Mouse (Mus musculus) retina, postnatal 7 days (tissue): Measurements from ENCODE around the gene Fnbp1.

ENCODE experiments used
- DNase-seq: peaks from one replicate; pipeline ENCODE4 v3.0.0-alpha.2; 2012; ENCODE audit warnings: low read depth, low spot score

The Fnbp1 gene

DNA sequence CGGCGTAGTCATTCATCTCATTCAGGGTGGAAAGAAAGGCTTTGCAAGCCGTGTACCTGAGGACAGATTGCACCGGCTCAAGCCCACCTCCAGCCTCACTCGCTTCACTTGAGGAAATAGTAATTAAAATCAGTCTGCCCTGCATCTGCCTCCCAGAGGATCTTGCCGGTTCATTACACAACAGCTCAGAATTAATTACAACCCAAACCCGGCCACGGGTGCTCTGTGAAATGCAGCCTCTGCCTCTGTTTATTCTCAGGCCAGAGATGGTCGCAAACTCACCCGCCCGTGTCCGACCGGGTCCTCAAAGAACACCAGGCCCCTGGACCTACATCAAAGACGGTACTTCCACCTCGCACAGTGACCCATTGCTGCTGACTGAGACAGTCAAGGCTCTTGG is 45.7 kb downstream of the Fnbp1 start:
- DNase-seq: no peak

DNA sequence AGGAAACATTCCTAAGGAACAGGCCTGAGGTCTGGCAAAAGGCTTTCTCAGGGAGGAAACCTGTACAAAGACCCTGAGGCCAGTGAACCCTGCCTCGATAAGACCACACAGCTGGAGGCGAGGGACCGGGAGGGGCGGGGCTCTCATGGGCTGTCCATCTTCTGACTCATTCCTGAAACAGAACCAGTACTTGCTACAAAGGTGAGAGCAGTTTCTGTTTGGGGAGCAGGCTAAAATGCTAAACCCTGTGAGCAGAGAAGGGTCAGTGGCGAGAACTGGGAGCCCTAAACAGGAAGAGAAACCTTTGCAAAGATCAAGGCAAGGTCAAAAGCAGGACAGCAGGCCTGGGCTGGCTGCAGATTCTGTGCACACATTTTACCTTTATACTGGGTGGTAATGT is 47.2 kb downstream of the Fnbp1 start:
- DNase-seq: no peak

DNA sequence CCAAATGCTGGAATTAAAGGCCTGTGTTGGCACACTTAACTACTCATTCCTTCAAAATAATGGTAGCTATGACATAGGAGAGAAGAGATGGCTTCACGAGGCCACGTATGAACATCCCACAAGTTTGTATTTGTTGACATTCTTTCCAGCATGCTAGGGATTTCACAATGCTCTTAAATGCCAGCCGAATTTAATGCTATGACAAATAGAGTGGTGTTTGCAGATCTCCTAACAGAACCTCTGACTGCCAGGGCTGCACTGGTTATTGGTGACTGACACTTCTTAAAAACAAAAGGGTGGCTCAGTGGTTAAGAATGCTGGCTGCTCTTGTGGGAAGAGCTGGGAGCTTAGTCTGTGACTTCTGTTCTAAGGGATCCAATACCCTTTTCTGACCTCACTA is 48.9 kb downstream of the Fnbp1 start:
- no peak for DNase-seq

DNA sequence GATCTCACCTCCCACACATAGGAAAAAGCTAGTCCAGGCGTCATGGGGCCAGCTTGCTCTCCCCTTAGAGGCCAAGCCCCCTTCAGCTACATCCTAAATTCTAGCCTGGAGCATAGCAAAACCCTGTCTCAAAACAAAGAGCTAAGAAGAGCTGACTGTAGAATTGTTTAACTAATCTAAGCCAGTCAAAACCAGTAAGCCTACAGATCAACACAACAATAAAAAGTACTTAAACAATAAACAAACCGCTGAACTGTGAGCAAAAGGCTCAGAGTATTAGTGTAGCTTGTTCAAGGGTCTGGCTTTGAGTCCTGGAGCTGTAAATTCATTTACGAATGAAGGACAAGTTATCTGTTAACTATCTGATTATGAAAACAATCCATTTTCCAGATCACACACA is 50.6 kb downstream of the Fnbp1 start:
- DNase-seq: no peak

DNA sequence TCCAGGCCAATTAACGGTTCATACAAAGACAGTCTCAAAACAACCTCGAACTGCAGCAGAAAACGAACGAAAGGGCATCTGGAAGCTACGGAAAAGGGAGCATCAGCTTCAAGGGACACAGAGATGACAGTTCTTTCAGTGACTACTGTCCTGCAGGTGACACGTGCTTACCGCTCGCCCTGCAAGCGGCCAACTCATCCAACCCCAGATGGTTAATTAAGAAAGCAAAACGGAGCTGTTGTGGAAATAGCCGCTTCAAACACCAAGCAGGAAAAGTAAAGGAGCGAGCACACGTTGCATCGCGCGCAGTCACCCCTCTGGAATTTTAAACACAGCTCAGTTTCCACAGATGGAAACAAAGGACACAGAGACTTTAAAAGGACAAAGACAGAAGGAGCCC is 52.2 kb downstream of the Fnbp1 start:
- DNase-seq: no peak

DNA sequence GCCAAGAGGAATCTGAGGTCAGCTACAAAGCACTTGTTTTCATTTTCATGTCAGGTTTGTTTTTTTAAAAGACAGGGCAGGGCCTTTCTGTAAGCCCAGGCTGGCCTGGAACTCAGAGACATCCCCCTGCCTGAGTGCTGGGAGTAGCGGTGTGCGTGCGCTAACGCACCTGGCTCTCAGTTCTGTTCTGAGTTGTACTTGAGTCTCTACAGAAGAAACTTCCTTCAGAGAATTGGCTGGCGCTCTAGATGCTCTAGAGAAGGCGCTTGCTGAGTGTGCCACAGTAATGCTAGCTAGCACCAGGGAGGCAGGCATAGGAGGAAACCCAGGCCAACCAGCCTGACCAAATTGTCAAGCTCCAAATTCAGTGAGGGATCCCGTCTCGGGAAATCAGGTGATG is 52.9 kb downstream of the Fnbp1 start:
- no peak for DNase-seq

DNA sequence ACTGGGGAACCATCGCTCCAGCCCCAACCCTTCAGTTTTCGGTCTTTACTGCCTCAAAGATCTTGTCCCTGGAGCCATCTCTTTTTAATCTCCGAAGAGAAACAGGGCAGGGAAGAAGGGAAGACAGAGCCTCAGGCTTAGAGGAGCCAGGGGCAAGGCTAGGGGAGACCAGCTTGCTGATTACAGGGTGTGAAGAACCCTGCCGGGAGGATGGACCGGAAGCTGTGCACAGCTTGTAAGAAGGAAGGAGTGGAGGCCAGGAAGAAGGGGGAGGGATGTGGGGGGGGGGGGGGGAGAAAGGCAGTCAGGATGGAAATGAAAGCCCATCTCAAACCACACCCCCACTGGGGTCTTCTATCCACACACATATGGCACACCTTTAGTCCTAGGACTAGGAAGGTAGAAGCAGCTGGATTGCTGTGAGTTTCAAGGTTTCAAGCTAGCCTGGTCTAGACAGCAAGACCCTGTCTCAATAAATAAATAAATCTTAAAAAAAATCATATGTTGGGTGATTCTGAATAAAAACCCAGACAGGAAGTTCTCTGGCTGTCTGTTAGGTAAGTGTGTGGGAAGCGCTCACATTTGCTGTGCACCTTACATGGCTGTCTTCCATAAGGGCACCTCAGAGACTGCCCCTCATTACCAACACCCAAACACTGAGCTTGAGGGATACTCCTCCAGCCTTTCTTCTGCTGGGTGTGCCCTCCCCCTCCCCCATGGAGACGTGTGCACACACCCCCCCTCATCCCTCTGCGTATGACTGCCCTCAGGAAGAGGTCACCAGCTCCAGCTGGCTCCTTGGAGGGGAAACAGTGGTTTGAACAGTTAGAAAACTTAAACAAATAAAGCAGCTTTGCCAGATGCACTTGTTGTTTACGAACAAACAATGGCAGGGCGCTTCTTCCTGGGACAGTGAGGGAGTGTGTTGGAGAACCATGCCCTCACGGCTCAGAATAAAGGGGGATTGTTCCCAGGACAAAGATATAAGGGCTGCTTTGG is 53.8 kb downstream of the Fnbp1 start:
- DNase-seq: peak; percentile 28

DNA sequence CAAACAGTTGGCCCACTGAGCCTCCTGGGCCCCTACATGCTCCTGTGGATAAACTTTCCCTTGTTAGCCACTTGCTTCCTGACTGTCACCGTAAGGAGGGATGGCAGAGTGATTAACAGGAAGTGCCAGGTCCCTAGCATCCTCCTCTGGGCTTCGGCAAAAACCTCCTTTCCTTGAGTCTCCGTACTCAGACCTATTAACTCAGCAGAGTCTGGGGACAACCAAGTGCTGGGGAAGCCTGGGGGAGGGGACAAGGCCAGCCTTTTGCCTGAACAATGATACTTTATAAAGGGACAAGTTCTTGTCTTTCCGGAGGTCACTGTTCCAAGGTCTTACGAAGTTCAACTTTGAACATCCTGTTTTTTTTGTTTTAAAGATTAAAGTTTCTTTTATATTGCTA is 54.7 kb downstream of the Fnbp1 start:
- no peak for DNase-seq

DNA sequence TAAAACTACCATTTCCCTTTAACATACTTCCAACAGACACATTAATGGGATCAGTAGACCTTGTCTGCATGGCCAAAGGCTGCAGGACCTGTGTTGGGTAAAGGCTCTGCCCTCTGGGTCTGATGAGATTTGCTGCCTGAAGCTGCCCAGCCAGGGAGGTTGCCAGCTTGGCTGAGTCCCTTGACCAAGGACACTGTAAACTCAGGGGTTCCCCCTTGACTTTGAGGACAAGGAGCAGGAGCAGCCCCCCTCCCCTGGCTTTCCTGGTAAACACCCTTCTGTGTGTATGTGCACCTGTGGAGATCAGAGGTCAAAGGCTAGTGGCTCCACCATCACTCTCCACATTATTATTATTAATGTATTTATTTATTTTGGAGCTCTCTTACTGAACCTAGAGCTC is 55.3 kb downstream of the Fnbp1 start:
- no peak for DNase-seq

DNA sequence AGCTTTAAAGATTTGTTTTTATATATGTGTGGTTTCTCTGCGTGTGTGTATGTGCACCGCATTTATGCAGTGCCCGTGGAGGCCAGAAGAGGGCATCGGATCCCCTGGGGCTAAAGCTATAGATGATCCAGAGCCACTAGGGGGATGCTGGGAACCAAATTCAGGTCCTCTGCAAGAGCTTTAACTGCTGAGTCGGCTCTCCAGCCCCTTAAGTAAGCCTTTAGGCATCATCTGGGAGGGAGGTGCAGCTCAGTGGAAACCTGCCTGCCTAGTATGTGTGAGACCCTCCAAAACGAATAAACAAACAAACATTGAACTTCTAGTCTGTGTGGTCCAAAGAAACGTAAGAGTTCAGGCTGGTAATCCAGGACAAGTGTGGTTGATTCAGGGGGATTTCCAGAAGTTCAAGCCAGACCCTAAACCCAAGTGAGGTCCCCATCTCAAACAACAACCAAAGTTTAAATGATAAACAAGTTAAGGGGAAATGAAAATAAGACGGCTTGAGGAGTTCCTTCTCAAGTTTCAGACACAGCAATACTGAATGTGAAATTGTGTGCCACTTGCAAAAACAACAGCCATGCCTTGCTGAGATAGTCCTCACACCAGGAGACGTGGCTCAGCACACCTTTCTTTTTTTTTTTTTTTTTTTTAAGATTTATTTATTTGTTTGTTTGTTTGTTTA is 57.5 kb downstream of the Fnbp1 start:
- no peak for DNase-seq

DNA sequence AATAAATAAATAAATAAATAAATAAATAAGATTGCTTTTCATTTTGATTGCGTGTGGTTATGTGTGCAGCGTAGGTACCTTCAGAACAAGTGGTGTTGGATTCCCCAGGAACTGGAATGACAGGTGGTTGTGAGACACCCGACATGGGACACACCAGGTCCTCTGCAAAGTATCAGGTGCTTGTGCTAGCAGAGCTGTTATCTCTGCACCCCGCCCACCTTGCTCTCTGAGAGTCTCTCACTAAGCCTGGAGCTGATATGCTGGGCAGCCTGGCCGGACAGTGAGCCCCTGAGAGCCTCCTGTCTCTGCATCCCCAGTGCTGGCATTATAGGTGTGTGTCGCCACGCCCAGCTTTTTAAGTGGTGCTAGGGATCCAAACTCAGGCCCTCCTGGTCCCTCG is 58.4 kb downstream of the Fnbp1 start:
- no peak for DNase-seq

DNA sequence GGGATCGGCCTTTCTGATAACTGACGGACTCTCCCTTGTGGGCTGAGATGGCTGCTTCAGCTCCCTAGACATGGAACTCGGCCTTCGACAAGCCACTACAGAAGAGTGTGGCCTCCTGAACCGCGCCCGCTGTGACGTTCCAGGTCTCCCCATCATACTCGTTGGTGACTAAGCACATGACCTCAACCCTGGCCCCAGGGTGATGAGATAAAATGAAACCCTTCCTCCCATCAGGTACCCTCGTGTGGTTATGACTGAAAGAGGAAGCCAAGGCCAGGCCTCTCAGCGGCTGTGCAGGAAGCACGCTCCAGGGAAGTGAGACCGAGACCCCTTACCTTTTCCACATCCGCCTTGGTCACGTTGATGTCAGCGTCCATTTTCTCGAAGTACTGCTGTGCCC is 59.2 kb downstream of the Fnbp1 start:
- no peak for DNase-seq

DNA sequence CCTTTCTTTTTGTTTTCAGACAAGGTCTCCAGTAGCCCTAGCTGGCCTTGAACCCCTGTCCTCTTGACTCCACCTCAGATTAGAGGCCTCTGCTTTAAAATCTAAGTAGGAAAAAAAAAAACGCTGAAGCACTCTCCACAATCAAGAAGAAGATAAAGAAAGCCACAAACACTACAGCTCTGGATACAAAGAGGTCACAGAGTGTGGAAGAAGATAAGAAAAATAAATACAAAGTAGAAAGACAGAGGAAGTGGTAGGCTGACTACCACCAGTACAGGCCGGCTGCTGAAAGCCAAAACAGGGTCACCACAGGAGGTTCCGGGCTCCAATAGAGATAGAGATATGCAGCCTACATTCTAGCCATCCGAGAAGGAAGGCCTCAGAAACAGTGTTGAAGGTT is 60.5 kb downstream of the Fnbp1 start:
- no peak for DNase-seq

DNA sequence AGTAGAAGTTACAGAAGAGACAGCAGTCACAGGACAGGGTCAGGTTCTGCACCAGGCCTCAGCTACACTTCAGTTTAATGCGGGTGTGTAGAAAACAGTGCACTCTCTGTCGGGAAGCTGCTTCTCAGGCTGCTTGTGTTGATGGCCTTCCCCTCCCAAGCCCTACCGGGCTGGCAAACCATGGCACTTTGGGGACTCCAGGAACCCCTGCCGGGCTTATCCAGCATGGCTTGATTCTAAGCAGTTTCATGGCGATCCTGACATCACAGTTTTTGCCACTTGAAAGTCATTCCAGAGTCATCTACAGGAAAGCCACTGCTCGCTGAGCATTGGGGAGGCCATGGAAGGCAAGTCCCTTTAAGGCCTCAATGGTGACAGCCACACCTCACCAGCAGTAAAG is 62.7 kb downstream of the Fnbp1 start:
- no peak for DNase-seq

DNA sequence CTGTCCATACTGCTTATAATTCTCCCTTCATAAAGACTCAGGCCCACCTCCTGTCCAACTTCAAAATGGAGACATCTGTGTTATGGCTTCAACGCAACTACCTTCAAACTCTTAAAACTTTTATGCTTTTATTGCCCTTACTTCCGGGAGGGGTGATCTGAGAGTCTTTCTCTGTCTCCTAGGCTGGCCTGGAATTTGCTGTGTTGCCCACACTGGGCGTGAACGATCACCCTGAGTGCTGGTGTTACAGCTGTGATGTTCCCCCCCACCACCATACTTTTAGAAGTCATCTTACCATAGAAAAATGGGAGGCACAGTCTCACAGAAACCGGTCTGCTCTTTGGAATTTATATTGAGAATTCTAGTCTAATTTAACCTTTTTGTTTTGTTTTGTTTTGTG is 64.2 kb downstream of the Fnbp1 start:
- DNase-seq: no peak

DNA sequence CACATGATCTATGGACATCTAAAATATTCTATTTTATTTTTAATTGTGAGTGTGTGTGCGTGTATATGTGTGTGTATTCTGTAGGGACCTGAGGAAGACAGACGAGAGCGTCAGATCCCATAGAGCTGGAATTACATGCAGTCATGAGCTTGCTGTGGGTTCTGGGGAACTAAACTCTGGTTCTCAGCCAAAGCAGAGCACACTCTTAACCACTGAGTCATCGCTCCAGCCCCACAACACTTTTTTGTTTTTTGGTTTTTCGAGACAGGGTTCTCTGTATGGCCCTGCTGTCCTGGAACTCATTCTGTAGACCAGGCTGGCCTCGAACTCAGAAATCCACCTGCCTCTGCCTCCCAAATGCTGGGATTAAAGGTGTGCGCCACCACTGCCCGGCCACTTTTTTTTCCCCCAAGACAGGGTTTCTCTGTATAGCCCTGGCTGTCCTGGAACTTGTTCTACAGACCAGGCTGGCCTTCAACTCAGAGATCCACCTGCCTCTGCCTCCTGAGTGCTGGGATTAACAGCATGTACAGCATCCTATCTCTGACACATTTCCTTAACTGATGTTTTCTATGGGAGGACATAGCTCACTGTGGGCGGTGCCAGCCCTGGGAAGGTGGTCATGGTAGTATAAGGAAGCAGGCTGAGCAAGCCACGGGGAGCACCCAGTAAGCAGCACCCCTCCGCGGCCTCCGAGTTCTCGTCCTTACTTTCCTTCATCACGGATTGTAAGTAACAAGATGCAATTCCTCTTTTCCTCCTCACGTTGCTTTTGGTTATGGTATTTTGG is 65.3 kb downstream of the Fnbp1 start:
- DNase-seq: no peak

DNA sequence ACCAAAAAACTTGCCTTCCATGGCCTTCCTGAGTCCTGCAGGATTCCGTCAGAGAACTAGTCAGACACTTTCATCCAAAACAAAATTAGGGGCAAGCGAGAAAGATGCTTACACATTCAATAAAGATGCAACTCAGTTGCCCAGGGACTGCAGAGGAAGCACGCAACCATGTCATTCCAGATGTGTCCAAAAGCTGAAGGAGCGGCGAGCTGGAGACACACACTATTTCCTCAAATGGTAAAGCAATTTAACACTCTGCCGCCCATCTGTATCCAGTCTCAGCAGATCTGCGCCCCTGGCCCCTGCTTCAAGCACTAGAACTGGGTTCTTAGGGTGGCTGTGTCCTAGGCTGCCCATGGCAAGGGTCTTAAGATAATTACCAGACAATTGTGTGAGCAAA is 66.0 kb downstream of the Fnbp1 start:
- no peak for DNase-seq

DNA sequence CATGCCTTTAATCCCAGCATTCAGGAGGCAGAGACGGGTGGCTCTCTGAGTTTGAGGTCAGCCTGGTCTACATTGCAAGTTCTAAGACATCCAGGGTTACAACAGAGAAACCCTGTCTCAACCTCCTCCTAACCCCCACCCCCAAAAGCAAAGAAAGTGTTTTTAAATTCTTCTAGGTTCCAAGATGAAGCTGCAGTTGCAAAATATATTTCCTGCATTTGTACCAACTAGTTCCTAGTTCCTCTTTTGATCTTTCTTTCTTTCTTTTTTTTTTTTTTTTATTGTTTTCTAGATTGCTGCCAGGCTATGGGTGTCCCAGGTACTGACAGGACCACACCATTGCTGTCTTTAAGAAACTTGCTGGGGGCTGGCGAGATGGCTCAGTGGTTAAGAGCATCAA is 66.6 kb downstream of the Fnbp1 start:
- no peak for DNase-seq

DNA sequence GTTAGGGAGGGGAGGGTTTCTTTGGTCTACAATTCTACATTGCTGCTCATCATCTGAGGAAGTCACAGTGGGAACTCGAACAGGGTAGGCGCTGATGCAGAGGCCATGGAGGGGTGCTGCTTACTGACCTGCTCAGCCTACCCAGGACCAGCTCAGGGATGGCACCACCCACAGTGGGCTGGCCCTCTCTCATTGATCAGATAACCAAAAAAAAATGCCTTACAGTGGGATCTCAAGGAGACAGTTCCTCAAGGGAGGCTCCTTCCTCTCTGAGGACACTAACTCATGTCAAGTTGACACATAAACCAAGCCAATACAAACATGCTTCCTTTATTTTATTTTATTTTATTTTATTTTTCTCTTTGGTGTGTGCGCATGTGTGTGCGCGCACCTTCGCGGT is 72.3 kb downstream of the Fnbp1 start:
- DNase-seq: no peak

DNA sequence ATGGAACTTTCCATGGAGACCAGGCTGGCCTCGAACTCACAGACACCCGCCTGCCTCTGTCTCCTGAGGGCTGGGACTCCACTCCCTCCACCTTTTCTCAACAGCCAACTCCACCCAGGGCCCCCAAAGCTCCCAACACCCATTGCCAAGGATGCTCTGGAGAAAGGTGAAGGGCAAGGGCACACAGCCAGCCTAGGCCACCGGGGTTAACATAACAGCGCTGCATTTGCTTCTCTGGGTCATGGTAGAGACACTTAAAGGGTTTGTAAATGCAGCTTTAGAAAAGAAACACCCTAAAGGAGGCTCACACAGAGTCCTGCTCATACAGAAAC is 72.7 kb downstream of the Fnbp1 start:
- DNase-seq: no peak

DNA sequence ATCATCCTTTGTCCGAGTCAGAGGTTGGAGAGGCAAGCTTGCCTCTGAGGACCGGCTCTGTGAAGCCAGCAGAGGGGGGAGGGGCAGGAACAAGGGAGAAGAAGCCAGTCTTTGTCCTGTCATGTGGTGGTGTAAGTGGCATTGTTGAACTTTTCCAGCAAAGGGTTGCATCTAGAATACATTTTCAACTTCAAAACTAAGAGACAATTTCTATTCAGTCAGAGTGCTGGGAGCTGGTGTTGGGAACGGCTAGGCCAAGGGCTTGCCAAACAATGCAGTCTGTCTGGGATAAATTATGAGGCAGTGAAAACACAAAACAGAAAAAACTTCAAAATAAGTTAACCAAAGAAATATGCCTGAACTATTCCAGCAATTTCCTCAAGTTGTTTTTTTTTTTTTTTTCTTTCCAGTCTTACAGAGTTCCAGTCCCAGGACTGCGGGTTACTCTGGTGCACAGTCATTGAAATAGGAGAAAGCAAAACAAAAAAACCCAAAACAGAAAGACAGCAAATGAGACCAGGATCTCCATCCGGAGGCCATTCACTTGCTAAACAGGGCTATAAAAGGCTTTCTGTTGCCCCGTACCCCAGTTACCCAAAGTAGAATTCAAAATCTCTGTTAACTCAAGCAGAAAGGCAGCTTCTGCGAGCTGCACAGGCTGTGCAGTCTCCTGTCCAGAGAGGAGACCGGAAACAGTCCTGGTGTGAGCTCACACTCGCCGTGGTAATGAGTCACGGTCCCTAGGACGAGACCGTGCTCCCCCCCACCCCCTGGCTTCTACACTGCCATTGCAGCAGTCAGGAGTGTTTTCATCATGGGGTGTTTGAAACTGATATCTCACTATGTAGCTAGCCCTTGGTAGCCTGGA is 73.3 kb downstream of the Fnbp1 start:
- DNase-seq: no peak
